Mouse (Mus musculus) intestine, embryonic 16.5 days (tissue): ENCODE results near the gene Vwf. TPM values are rescaled to one million over a fixed set of nuclear protein-coding genes. Genes with fewer than 3 reads are reported as not detected.

Experiments
- ATAC-seq: fragments of 200-750 bp; cut with Nextera tagmentation; 2 replicates; pipeline ENCODE4 v1.8.0; 2017; ENCODE audit warnings: moderate TSS enrichment, moderate library complexity
- H3K27ac ChIP-seq: fragments of 300-500 bp; sonication (generic); 2 replicates; pipeline ENCODE4 v1.5.1; 2014; ENCODE audit warnings: mild to moderate bottlenecking, low read length
- H3K27me3 ChIP-seq: fragments of 300-500 bp; sonication (generic); replicated peaks from 2 replicates; pipeline ENCODE4 v1.6.1; 2014; ENCODE audit warnings: low read length, control low read depth, mixed read lengths; ENCODE audit not compliant: control insufficient read depth, insufficient read depth
- H3K36me3 ChIP-seq: fragments of 300-500 bp; sonication (generic); 2 replicates; pipeline ENCODE4 v1.6.1; 2014; ENCODE audit warnings: low read length, control low read depth; ENCODE audit not compliant: control insufficient read depth, insufficient read depth
- H3K4me1 ChIP-seq: fragments of 300-500 bp; sonication (generic); 2 replicates; pipeline ENCODE4 v1.6.1; 2014; ENCODE audit warnings: low read length, control low read depth, mixed read lengths; ENCODE audit not compliant: control insufficient read depth, insufficient read depth
- H3K4me2 ChIP-seq: fragments of 300-500 bp; sonication (generic); 2 replicates; pipeline ENCODE4 v1.6.1; 2014; ENCODE audit warnings: low read depth, low read length, control low read depth
- H3K4me3 ChIP-seq: fragments of 300-500 bp; sonication (generic); 2 replicates; pipeline ENCODE4 v1.5.1; 2014; ENCODE audit warnings: mild to moderate bottlenecking, low read length
- H3K9ac ChIP-seq: fragments of 300-500 bp; sonication (generic); 2 replicates; pipeline ENCODE4 v1.6.1; 2014; ENCODE audit warnings: low read depth, low read length
- H3K9me3 ChIP-seq: fragments of 300-500 bp; sonication (generic); 2 replicates; pipeline ENCODE4 v1.6.1; 2016; ENCODE audit warnings: low read length, control low read depth; ENCODE audit not compliant: control insufficient read depth
- WGBS: fragments of 180-500 bp; shearing (Covaris S2); extraction: QIAGEN DNeasy Blood & Tissue Kit; methylation state at CpG from one replicate; pipeline ENCODE4 v1.1.7; 2014; 5-methylcytosine and 5-hydroxymethylcytosine counted together
- polyA plus RNA-seq: library from polyadenylated mRNA; unstranded; fragments of >200 nt; fragmentation: Nextera tagmentation; extraction: Ambion mirVana; gene quantifications from 2 replicates; pipeline ENCODE4 v1.2.1, GENCODE M21; 2015

Vwf gene
- polyA plus RNA-seq, 1 experiment from 2014 or later = 7.0 TPM

- Histone ChIP-seq H3K4me3 (no peak overlapping the region), H3K36me3 (no peaks in the 10 kb centered on the region), H3K27ac (no peak overlapping the region), H3K4me1 (peaks cover 3% of the 10 kb centered on the region; the same call in 1 of the 2 replicates), H3K9me3 (no peaks in the 10 kb centered on the region), H3K27me3 (no peaks in the 10 kb centered on the region), H3K4me2 (no peak overlapping the region), H3K9ac (no peak overlapping the region)
- WGBS = 89% methylated on average over 2 of the region's 2 CpGs
- no peak for ATAC-seq
These were observed 14.9 kb downstream of the Vwf start for GRCm38 (mm10) chr6:125561521-125561920.

GRCm38 (mm10) chr6:125564812-125565281, 18.3 kb downstream of the Vwf start:
- WGBS = 51% methylated on average over 7 of the region's 7 CpGs
- ATAC-seq = peak; percentile 77
- no peak overlapping the region for H3K9ac ChIP-seq
- H3K4me3 ChIP-seq = no peak overlapping the region
- H3K36me3 ChIP-seq = no peaks in the 10 kb centered on the region
- H3K27me3 ChIP-seq = no peaks in the 10 kb centered on the region
- no peak overlapping the region for H3K27ac ChIP-seq
- H3K4me1 ChIP-seq = peaks cover 3% of the 10 kb centered on the region; the same call in 1 of the 2 replicates
- no peak overlapping the region for H3K4me2 ChIP-seq
- H3K9me3 ChIP-seq = no peaks in the 10 kb centered on the region

GRCm38 (mm10) chr6:125565326-125565725, 18.8 kb downstream of the Vwf start:
- H3K9me3 ChIP-seq = no peaks in the 10 kb centered on the region
- ATAC-seq = peak; percentile 55; the same call in 1 of the 2 replicates
- H3K4me2 ChIP-seq = no peak overlapping the region
- H3K4me3 ChIP-seq = no peak overlapping the region
- H3K9ac ChIP-seq = no peak overlapping the region
- no peaks in the 10 kb centered on the region for H3K36me3 ChIP-seq
- peaks cover 3% of the 10 kb centered on the region; the same call in 1 of the 2 replicates for H3K4me1 ChIP-seq
- WGBS = 80% methylated on average over 6 of the region's 6 CpGs
- H3K27ac ChIP-seq = no peak overlapping the region
- no peaks in the 10 kb centered on the region for H3K27me3 ChIP-seq

GRCm38 (mm10) chr6:125566656-125567055, 20.1 kb downstream of the Vwf start:
- Histone ChIP-seq H3K4me1 (peaks cover 3% of the 10 kb centered on the region; the same call in 1 of the 2 replicates), H3K4me2 (no peak overlapping the region), H3K36me3 (no peaks in the 10 kb centered on the region), H3K27ac (no peak overlapping the region), H3K4me3 (no peak overlapping the region), H3K9me3 (no peaks in the 10 kb centered on the region), H3K27me3 (no peaks in the 10 kb centered on the region), H3K9ac (no peak overlapping the region)
- no peak for ATAC-seq
- WGBS = 86% methylated on average over 3 of the region's 3 CpGs

- H3K9ac ChIP-seq = no peak overlapping the region
- H3K4me2 ChIP-seq = no peak overlapping the region
- H3K27ac ChIP-seq = no peak overlapping the region
- 78% methylated on average over 2 of the region's 2 CpGs for WGBS
- peaks cover 14% of the 10 kb centered on the region for H3K4me1 ChIP-seq
- no peak for ATAC-seq
- H3K9me3 ChIP-seq = no peaks in the 10 kb centered on the region
- H3K36me3 ChIP-seq = no peaks in the 10 kb centered on the region
- no peak overlapping the region for H3K4me3 ChIP-seq
- H3K27me3 ChIP-seq = no peaks in the 10 kb centered on the region
These were observed 21.8 kb downstream of the Vwf start for GRCm38 (mm10) chr6:125568381-125568780.

- H3K27me3 ChIP-seq = no peaks in the 10 kb centered on the region
- H3K4me2 ChIP-seq = peak overlapping the region; percentile 59
- ATAC-seq = peak; percentile 18; the same call in 1 of the 2 replicates
- 26% methylated on average over 18 of the region's 18 CpGs for WGBS
- H3K27ac ChIP-seq = peak overlapping the region; percentile 82
- peak overlapping the region; percentile 57 for H3K9ac ChIP-seq
- no peaks in the 10 kb centered on the region for H3K9me3 ChIP-seq
- H3K4me1 ChIP-seq = peaks cover 21% of the 10 kb centered on the region
- no peaks in the 10 kb centered on the region for H3K36me3 ChIP-seq
- peak overlapping the region; percentile 38 for H3K4me3 ChIP-seq
These were observed 26.0 kb downstream of the Vwf start for GRCm38 (mm10) chr6:125572291-125573188.

- Histone ChIP-seq H3K9me3 (no peaks in the 10 kb centered on the region), H3K4me2 (peak overlapping the region; percentile 59), H3K4me3 (peak overlapping the region; percentile 38), H3K4me1 (peaks cover 24% of the 10 kb centered on the region), H3K27me3 (no peaks in the 10 kb centered on the region), H3K36me3 (no peaks in the 10 kb centered on the region), H3K27ac (peak overlapping the region; percentile 88), H3K9ac (peak overlapping the region; percentile 57)
- peak; percentile 98 for ATAC-seq
- WGBS = 2% methylated on average over 14 of the region's 14 CpGs
These were observed 26.8 kb downstream of the Vwf start for GRCm38 (mm10) chr6:125573189-125573928.

- WGBS = 78% methylated on average over 6 of the region's 6 CpGs
- H3K9ac ChIP-seq = no peak overlapping the region
- no peak overlapping the region for H3K4me2 ChIP-seq
- no peak overlapping the region for H3K27ac ChIP-seq
- peaks cover 24% of the 10 kb centered on the region for H3K4me1 ChIP-seq
- no peaks in the 10 kb centered on the region for H3K27me3 ChIP-seq
- H3K9me3 ChIP-seq = no peaks in the 10 kb centered on the region
- ATAC-seq = no peak
- H3K36me3 ChIP-seq = no peaks in the 10 kb centered on the region
- no peak overlapping the region for H3K4me3 ChIP-seq
These were observed 28.5 kb downstream of the Vwf start for GRCm38 (mm10) chr6:125575080-125575479.

GRCm38 (mm10) chr6:125577301-125577700, 30.7 kb downstream of the Vwf start:
- no peaks in the 10 kb centered on the region for H3K36me3 ChIP-seq
- H3K4me2 ChIP-seq = no peak overlapping the region
- H3K4me1 ChIP-seq = peaks cover 23% of the 10 kb centered on the region
- ATAC-seq = no peak
- H3K9me3 ChIP-seq = no peaks in the 10 kb centered on the region
- no peaks in the 10 kb centered on the region for H3K27me3 ChIP-seq
- 63% methylated on average over 9 of the region's 9 CpGs for WGBS
- H3K4me3 ChIP-seq = no peak overlapping the region
- peak overlapping the region; percentile 52; the same call in 1 of the 2 replicates for H3K27ac ChIP-seq
- no peak overlapping the region for H3K9ac ChIP-seq
